Mouse (Mus musculus) small intestine, adult 2 months (tissue): ENCODE data around the gene Prss56.

Experiments used
- CTCF ChIP-seq: fragments of 200-500 bp; IDR thresholded peaks from 2 replicates; pipeline ENCODE4 v1.5.1; 2012; ENCODE audit warnings: low read depth, mild to moderate bottlenecking, control low read depth, inconsistent platforms, low read length, moderate library complexity, mixed read lengths; ENCODE audit not compliant: insufficient replicate concordance, insufficient read length; ENCODE audit errors: extremely low read depth
- POLR2A ChIP-seq: fragments of 200-500 bp; IDR thresholded peaks from 2 replicates; pipeline ENCODE4 v1.6.1; 2012; ENCODE audit warnings: low read depth, mild to moderate bottlenecking, control low read depth, inconsistent platforms, low read length, moderate library complexity

DNA sequence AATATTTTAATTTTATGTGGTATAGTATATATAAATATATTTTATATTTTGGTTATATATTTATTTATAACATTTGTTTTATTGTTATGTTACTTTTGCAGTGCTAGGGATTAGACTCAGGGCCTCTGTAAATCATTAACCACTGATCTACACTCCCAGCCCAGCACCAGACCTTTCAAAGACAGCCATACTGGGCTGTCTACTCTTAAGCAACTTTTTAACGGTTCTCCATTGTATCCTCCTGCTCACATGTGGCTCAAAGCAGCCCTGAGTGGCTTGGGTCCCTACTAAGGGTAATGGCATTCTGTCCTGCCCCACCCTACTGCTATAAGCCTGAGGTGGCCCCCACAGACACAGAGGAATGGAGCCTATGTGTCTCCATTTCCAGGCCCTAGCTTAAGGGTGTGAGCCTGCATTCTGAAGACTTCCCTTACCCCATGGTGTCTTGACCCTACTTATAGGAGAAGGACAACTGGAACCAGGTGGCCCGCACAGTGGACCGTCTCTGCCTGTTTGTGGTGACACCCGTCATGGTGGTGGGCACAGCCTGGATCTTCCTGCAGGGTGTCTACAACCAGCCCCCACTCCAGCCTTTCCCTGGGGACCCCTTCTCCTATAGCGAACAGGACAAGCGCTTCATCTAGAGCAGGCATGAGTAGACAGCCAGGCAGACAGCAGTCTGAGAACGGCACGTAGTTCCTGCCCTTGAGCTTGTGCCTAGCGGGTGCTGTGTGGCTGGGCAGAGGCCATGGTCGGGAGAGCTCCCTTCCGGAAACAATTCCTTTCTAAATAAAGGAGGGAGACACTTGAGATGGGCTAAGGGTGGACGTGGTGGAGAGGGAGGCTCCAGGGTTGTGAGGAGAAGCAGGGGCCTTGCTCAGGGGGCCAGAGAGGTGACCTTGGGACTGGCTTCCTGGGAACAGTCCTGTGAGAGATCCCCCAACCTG lies 15.3 kb downstream of the Prss56 start:
- TF ChIP-seq CTCF (no peak), POLR2A (no peak)
